Comparison of ENCODE assay signal across 8 mouse cellular contexts in genomic region chr10:128918246-128918645, GRCm38 (mm10). TPM values are rescaled to one million over a fixed set of nuclear protein-coding genes. Genes with fewer than 3 reads are reported as not detected.
DNase-seq lines count a peak whose midpoint lies in the region; ATAC-seq lines count a peak whose summit lies in the region.

No protein-coding gene starts in this region.

- H3K27me3 ChIP-seq in forebrain, embryonic 14.5 days (replicated peaks; ENCODE audit: control insufficient read depth, insufficient read depth, low read length) = no peaks in the 10 kb centered on the region

- peak; percentile 36 to 50 for DNase-seq in left cerebral cortex, postnatal 14 days (ENCODE audit: low spot score in 2 of 2)
- no peak for DNase-seq in left cerebral cortex, adult 11 months (ENCODE audit: low spot score)
- peak; percentile 98 for DNase-seq in cerebellum, adult 11 months
- peak; percentile 64 to 77 for DNase-seq in gastrocnemius, adult 8-10 months (ENCODE audit: low spot score in 2 of 2)
- DNase-seq in kidney, postnatal 14 days = peak; percentile 53
- no peak for DNase-seq in forebrain, embryonic 14.5 days (ENCODE audit: low spot score)

- H3K9me3 ChIP-seq in forebrain, embryonic 14.5 days (replicated peaks; ENCODE audit: control insufficient read depth, low read length) = no peaks in the 10 kb centered on the region

- H3K9ac ChIP-seq in forebrain, embryonic 14.5 days (ENCODE audit: low read length) = no peak overlapping the region

- no peak overlapping the region for H3K4me3 ChIP-seq in forebrain, embryonic 14.5 days (ENCODE audit: low read depth, low read length)

- H3K27ac ChIP-seq in forebrain, embryonic 14.5 days (ENCODE audit: low read depth, low read length) = no peak overlapping the region

- no peak for ATAC-seq in inflammation-experienced regulatory T-cells, adult 6 months
- ATAC-seq in megakaryocyte-erythroid progenitor cell, adult 5-6 weeks (replicated peaks; ENCODE audit: low FRiP score, low TSS enrichment, poor library complexity, severe bottlenecking) = no peak
- ATAC-seq in forebrain, embryonic 14.5 days = no peak

- intact Hi-C loops in left cerebral cortex, postnatal 14 days (cut with DNase I) = no loop called here

- peaks cover 11% of the 10 kb centered on the region for H3K4me1 ChIP-seq in forebrain, embryonic 14.5 days (ENCODE audit: control insufficient read depth, insufficient read depth, low read length)

- H3K4me2 ChIP-seq in forebrain, embryonic 14.5 days (ENCODE audit: low read length) = no peak overlapping the region

- 81% methylated on average over 7 of the region's 7 CpGs for WGBS in forebrain, embryonic 14.5 days

- peaks cover 13% of the 10 kb centered on the region; the same call in 1 of the 2 replicates for H3K36me3 ChIP-seq in forebrain, embryonic 14.5 days (ENCODE audit: control insufficient read depth, insufficient read depth, low read length)

RNA-seq across cellular contexts. Expression of gene Rdh5, which starts 4.4 kb away (rescaled TPM):
- 1 to 10 TPM; 4.8 to 5.1 TPM for total RNA-seq in left cerebral cortex, postnatal 14 days (2021)
- total RNA-seq in gastrocnemius, adult 8-10 months (2022) = 1 to 10 TPM; 3.1 to 4.2 (median 3.7) TPM
- polyA plus RNA-seq in inflammation-experienced regulatory T-cells, adult 6 months (2017; shearing (Covaris generic)) = 10 to 100 TPM in 2 of 3 experiments, 1 to 10 TPM in 1; 5.1 to 12.9 (median 11.9) TPM
- 12.8 and 19.0 TPM in 2 replicates for total RNA-seq in megakaryocyte-erythroid progenitor cell, adult 5-6 weeks (2014; fragmentation: Nextera tagmentation)
- 1.1 and 3.0 TPM in 2 replicates for total RNA-seq in megakaryocyte-erythroid progenitor cell, adult 5-6 weeks (2017)
- polyA plus RNA-seq in forebrain, embryonic 14.5 days (2014; fragmentation: Nextera tagmentation; extraction: Ambion mirVana) = 8.8 and 9.9 TPM in 2 replicates

RNA-seq across cellular contexts. Expression of gene Bloc1s1, which starts 5.6 kb away (rescaled TPM):
- total RNA-seq in left cerebral cortex, postnatal 14 days (2021) = 10 to 100 TPM; 71.5 to 78.7 TPM
- 100 to 1,000 TPM; 119 to 153 (median 140) TPM for total RNA-seq in gastrocnemius, adult 8-10 months (2022)
- 100 to 1,000 TPM; 196 to 255 (median 212) TPM for polyA plus RNA-seq in inflammation-experienced regulatory T-cells, adult 6 months (2017; shearing (Covaris generic))
- 45.7 and 94.6 TPM in 2 replicates for total RNA-seq in megakaryocyte-erythroid progenitor cell, adult 5-6 weeks (2014; fragmentation: Nextera tagmentation)
- 73.8 and 82.2 TPM in 2 replicates for total RNA-seq in megakaryocyte-erythroid progenitor cell, adult 5-6 weeks (2017)
- polyA plus RNA-seq in forebrain, embryonic 14.5 days (2014; fragmentation: Nextera tagmentation; extraction: Ambion mirVana) = 244 and 295 TPM in 2 replicates

RNA-seq across cellular contexts. Expression of gene Itga7, which starts 15.4 kb away (rescaled TPM):
- total RNA-seq in left cerebral cortex, postnatal 14 days (2021) = 10 to 100 TPM; 15.6 to 17.6 TPM
- total RNA-seq in gastrocnemius, adult 8-10 months (2022) = 10 to 100 TPM; 63.3 to 69.0 (median 65.3) TPM
- 1 to 10 TPM; 3.6 to 5.1 (median 4.8) TPM for polyA plus RNA-seq in inflammation-experienced regulatory T-cells, adult 6 months (2017; shearing (Covaris generic))
- total RNA-seq in megakaryocyte-erythroid progenitor cell, adult 5-6 weeks (2014; fragmentation: Nextera tagmentation) = not detected in 2 replicates
- 0.04 and 0.19 TPM in 2 replicates for total RNA-seq in megakaryocyte-erythroid progenitor cell, adult 5-6 weeks (2017)
- polyA plus RNA-seq in forebrain, embryonic 14.5 days (2014; fragmentation: Nextera tagmentation; extraction: Ambion mirVana) = 1.3 and 1.8 TPM in 2 replicates

RNA-seq across cellular contexts. Expression of gene Cd63, which starts 17.5 kb away (rescaled TPM):
- total RNA-seq in left cerebral cortex, postnatal 14 days (2021) = 10 to 100 TPM; 55.4 to 61.0 TPM
- 100 to 1,000 TPM; 136 to 170 (median 151) TPM for total RNA-seq in gastrocnemius, adult 8-10 months (2022)
- 1 to 10 TPM in 1 of 3 experiments, under 1 TPM in 1, not detected in 1; 0.58 to 2.0 TPM for polyA plus RNA-seq in inflammation-experienced regulatory T-cells, adult 6 months (2017; shearing (Covaris generic))
- total RNA-seq in megakaryocyte-erythroid progenitor cell, adult 5-6 weeks (2014; fragmentation: Nextera tagmentation) = 6.8 and 19.4 TPM in 2 replicates
- total RNA-seq in megakaryocyte-erythroid progenitor cell, adult 5-6 weeks (2017) = 15.5 and 18.0 TPM in 2 replicates
- polyA plus RNA-seq in forebrain, embryonic 14.5 days (2014; fragmentation: Nextera tagmentation; extraction: Ambion mirVana) = 122 and 126 TPM in 2 replicates

RNA-seq across cellular contexts. Expression of gene Gdf11, which starts 26.7 kb away (rescaled TPM):
- total RNA-seq in left cerebral cortex, postnatal 14 days (2021) = 10 to 100 TPM; 11.6 to 15.7 TPM
- total RNA-seq in gastrocnemius, adult 8-10 months (2022) = 1 to 10 TPM; 2.7 to 8.9 (median 5.9) TPM
- 1 to 10 TPM; 6.0 to 7.7 (median 7.3) TPM for polyA plus RNA-seq in inflammation-experienced regulatory T-cells, adult 6 months (2017; shearing (Covaris generic))
- total RNA-seq in megakaryocyte-erythroid progenitor cell, adult 5-6 weeks (2014; fragmentation: Nextera tagmentation) = 0.35 TPM in 1 of 2 replicates, not detected in the other
- total RNA-seq in megakaryocyte-erythroid progenitor cell, adult 5-6 weeks (2017) = 0.69 TPM in 1 of 2 replicates, not detected in the other
- 6.0 and 6.3 TPM in 2 replicates for polyA plus RNA-seq in forebrain, embryonic 14.5 days (2014; fragmentation: Nextera tagmentation; extraction: Ambion mirVana)

Comparison
In these comparisons a context has a peak if more than half of its experiments do, and no peak if none do; other contexts are left out.
1. DNase-seq: peak in left cerebral cortex, postnatal 14 days (2 of 2), cerebellum, adult 11 months (single experiment), gastrocnemius, adult 8-10 months (2 of 2) and kidney, postnatal 14 days (single experiment); none in left cerebral cortex, adult 11 months (single experiment) and forebrain, embryonic 14.5 days (single experiment).
2. RNA of gene Itga7, which starts 15.4 kb away (total RNA-seq): 63.3 to 69.0 TPM in gastrocnemius, adult 8-10 months and 15.6 to 17.6 TPM in left cerebral cortex, postnatal 14 days; 0.04 to 0.19 TPM in megakaryocyte-erythroid progenitor cell, adult 5-6 weeks; every median in the first group is over 10 times any median in the second.